Mouse (Mus musculus) testis, adult 2 months (tissue): ENCODE measurements around the gene Pomgnt1.

ENCODE experiments used
- CTCF ChIP-seq: fragments of 200-500 bp; IDR thresholded peaks from 2 replicates; pipeline ENCODE4 v1.5.1; 2012; ENCODE audit warnings: low read depth, mild to moderate bottlenecking, inconsistent platforms, low read length, moderate library complexity; ENCODE audit not compliant: control insufficient read depth, insufficient read depth, insufficient replicate concordance
- POLR2A ChIP-seq: fragments of 200-500 bp; IDR thresholded peaks from 2 replicates; pipeline ENCODE4 v1.6.1; 2012; ENCODE audit warnings: low read depth, mild to moderate bottlenecking, inconsistent platforms, low read length, moderate library complexity; ENCODE audit not compliant: control insufficient read depth

DNA sequence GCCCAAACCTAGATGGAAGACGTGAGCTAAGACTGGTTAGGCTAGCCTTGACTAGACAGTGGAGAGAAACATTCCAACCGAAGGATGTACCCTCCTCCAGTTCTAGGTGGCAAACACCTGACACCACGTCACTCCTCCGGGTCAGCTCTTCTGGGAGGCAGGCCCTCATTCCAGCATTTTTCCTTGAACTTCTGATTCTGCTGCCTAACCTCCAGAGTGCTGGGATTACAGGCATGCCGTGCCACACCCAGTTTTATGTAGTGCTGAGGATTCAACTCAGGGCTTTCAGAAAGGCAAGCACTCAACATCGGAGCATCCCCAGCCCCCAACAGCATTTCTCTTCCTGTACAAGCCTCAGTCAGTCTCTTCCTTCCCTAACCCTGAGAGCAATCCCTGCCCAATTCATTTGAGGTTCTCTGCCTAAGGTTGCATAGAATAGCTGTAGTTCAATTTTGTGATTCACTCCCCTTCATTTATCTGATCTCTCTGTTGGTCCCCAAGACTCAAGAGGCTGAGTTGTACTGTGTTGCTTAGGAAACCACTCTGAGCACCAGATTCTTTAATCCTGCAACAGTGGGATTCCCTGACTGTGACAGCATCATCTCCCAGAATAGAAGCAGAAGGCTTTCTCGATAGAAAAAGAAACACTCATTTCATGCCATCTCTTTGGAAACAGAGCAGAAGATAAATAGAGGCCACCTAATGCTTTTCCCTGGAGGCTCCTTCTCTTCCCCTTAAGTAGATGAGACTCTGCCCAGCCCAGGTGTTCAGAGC is 17.3 kb downstream of the Pomgnt1 start:
- TF ChIP-seq CTCF (no peak), POLR2A (no peak)
